Mouse (Mus musculus): ENCODE measurements around the gene Ubash3b. TPM values are rescaled to one million over a fixed set of nuclear protein-coding genes. Genes with fewer than 3 reads are reported as not detected.

The Ubash3b gene
- total RNA-seq, 2 experiments from 2014 or later = 3.0 to 5.4 TPM

- no peak for DNase-seq
Observed at GRCm38 (mm10) chr9:41091993-41092392, 69.5 kb downstream of the Ubash3b start.

GRCm38 (mm10) chr9:41091187-41091586 lies 70.3 kb downstream of the Ubash3b start:
- no peak for DNase-seq

GRCm38 (mm10) chr9:41087831-41088383 lies 73.6 kb downstream of the Ubash3b start:
- DNase-seq = no peak

- DNase-seq = peak; percentile 22
Observed at GRCm38 (mm10) chr9:41084191-41084901, 77.2 kb downstream of the Ubash3b start.

- DNase-seq = no peak
Observed at GRCm38 (mm10) chr9:41083386-41084055, 78.0 kb downstream of the Ubash3b start.

GRCm38 (mm10) chr9:41082891-41083290 lies 78.6 kb downstream of the Ubash3b start:
- no peak for DNase-seq

- peak; percentile 31 for DNase-seq
Observed at GRCm38 (mm10) chr9:41080877-41081276, 80.6 kb downstream of the Ubash3b start.

GRCm38 (mm10) chr9:41079428-41080155 lies 81.9 kb downstream of the Ubash3b start:
- no peak for DNase-seq

- no peak for DNase-seq
Observed at GRCm38 (mm10) chr9:41078198-41078597, 83.3 kb downstream of the Ubash3b start.

- no peak for DNase-seq
Observed at GRCm38 (mm10) chr9:41076150-41076549, 85.3 kb downstream of the Ubash3b start.

- no peak for DNase-seq
Observed at GRCm38 (mm10) chr9:41075528-41075927, 86.0 kb downstream of the Ubash3b start.

GRCm38 (mm10) chr9:41073196-41074009 lies 88.1 kb downstream of the Ubash3b start:
- DNase-seq = no peak

GRCm38 (mm10) chr9:41072786-41073185 lies 88.7 kb downstream of the Ubash3b start:
- DNase-seq = no peak

GRCm38 (mm10) chr9:41071906-41072511 lies 89.5 kb downstream of the Ubash3b start:
- DNase-seq = no peak

GRCm38 (mm10) chr9:41070761-41071181 lies 90.7 kb downstream of the Ubash3b start:
- no peak for DNase-seq

- DNase-seq = no peak
Observed at GRCm38 (mm10) chr9:41069509-41069908, 92.0 kb downstream of the Ubash3b start.

GRCm38 (mm10) chr9:41061446-41061845 lies 100.1 kb downstream of the Ubash3b start:
- no peak for DNase-seq

GRCm38 (mm10) chr9:41060617-41061016 lies 100.9 kb downstream of the Ubash3b start:
- DNase-seq = no peak

- no peak for DNase-seq
Observed at GRCm38 (mm10) chr9:41058765-41059535, 102.5 kb downstream of the Ubash3b start.

GRCm38 (mm10) chr9:41054166-41054565 lies 107.3 kb downstream of the Ubash3b start:
- no peak for DNase-seq

GRCm38 (mm10) chr9:41053478-41053877 lies 108.0 kb downstream of the Ubash3b start:
- no peak for DNase-seq
